Mouse (Mus musculus) left cerebral cortex, adult 18-20 months (tissue): Measurements from ENCODE around the gene Thsd7a. TPM values are rescaled to one million over a fixed set of nuclear protein-coding genes. Genes with fewer than 3 reads are reported as not detected.

ENCODE experiments used
- DNase-seq, 2 experiments: peaks; one replicate each; pipeline ENCODE4 v3.0.0; 2021 to 2022; ENCODE audit warnings: low spot score in 2 of 2, mixed read lengths in 1 of 2
- total RNA-seq, 2 experiments: library from RNA; stranded (reverse); gene quantifications; 2 replicates each; pipeline ENCODE4 v1.2.3; 2021

The Thsd7a gene
- total RNA-seq, 2 experiments from 2014 or later = 33.8 to 34.7 TPM

- no peak for DNase-seq
Observed at GRCm38 (mm10) chr6:12506877-12507276, 242.3 kb downstream of the Thsd7a start.

- DNase-seq = no peak
Observed at GRCm38 (mm10) chr6:12503867-12504266, 245.3 kb downstream of the Thsd7a start.

DNA sequence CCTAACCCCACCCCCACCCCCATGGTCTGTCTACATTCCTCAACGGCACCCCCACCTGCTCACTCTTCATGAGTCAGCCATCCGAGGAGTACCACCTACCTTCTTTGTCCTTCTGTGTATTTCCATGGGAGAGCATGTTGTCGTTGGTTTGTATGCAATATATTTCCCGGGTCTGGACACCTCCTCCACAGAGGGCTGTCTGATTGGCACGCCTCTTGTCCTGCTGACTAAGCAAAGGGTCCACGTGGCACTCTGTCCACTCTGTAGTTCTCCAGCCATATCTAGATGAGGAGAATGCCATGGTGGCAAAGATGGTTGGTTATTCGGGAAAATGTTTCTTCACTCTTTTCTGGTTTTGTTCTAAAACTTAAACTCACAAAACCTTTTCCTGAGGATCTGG is 248.3 kb downstream of the Thsd7a start:
- DNase-seq = no peak

DNA sequence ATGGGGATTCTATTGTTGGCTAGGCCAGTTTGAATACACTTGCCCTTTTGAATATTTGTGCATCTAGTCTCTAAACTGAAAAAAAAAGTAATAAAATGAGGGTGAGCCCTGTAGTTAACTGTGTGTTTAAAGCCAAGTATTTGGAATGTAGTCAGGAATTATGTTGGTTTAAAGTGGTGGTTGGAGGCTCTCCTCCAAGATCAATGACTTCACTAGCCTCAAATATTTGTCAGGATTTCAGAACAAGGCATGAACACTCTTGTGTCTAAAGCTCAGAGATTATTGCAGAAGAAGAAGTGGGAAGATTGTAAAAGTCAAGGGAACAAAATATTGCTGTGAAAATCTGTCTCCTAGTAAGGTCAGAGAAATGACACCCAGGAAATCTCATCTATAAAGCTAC is 249.3 kb downstream of the Thsd7a start:
- DNase-seq = no peak

DNA sequence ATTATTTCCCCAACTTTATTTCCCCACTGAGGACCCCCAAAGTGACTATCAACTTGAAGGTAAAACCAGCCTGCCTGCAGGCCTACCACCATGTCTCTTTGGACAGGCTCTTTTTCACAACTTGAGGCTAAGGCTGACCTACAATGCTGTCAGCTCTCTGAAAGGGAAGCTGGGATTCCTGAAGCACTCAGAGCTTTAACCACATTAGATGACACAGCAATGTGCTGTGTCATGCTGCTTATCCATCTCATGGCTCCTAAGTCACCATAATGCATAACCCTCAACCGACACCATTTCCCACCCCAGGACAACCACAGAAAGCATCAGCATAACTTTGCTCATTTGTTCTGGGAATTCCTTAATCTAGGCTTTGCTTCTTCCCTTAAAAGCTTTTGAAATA is 255.6 kb downstream of the Thsd7a start:
- DNase-seq = no peak

DNA sequence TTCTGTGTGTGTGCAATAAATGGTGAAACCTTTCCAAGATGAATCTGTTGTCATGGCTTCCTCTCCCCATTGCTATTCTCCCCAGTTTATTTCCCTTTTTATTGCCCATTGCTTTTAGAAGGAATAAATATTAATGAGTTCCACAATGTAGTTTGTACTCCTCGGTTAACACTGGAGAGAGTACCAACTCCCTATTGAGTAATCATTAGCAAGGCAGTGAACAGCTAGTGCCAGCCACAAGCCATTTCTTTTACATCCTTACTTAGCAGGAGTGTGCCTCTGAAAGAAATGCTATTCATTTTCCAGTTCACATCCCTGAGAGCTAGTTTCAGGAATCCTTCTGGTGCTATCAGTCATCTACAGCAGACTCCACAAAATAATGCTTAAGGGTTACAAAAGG is 260.3 kb downstream of the Thsd7a start:
- no peak for DNase-seq

DNA sequence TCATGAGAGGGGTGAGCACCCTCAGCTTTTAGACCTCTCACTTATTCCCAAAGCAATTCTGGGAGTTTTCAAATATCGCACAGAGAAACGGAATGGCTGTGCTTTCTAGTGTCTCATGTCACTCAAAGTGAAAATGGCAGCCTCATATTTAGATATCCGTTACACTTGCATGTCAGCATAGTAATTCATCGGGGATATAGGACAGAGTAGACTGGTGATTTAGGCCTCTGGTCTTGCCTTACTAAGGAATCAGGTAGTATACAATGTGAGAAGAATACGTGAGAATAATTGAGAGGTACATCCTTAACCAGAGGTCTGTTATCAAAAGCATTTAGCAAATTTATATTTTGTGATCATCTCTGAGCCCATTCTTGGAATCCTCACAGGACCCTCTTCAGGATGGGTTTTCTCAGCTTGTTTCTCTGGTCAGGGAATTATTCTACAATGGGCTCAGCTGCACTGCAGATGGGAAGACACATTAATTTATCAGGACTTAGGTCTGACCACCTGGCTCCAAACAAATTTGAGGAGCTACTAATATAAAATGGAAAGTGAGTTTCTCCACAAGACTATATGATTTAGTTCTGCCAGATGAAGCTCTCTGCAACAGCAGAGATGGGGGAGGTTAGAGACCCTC is 267.6 kb downstream of the Thsd7a start:
- no peak for DNase-seq

DNA sequence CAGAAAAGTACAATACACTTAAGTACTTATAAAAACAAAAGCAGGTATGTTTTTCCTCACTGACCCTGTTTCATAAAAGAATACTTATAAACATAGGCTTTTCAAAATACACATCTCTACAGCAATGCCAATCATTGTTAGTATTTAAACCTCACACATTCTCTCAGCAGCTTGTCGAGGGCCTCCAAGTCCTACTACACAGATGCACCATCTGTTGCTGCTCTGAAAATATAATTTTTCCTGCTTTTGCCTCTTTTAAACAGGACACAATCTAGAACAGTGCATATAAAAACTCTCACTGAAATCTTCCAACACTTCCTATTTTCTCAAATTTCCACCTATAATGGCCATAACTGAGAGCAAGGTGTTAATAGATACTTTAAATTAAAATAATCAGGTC is 270.9 kb downstream of the Thsd7a start:
- peak in 1 of 2 experiments; percentile 13 for DNase-seq

- no peak for DNase-seq
Observed at GRCm38 (mm10) chr6:12470935-12471334, 278.3 kb downstream of the Thsd7a start.

DNA sequence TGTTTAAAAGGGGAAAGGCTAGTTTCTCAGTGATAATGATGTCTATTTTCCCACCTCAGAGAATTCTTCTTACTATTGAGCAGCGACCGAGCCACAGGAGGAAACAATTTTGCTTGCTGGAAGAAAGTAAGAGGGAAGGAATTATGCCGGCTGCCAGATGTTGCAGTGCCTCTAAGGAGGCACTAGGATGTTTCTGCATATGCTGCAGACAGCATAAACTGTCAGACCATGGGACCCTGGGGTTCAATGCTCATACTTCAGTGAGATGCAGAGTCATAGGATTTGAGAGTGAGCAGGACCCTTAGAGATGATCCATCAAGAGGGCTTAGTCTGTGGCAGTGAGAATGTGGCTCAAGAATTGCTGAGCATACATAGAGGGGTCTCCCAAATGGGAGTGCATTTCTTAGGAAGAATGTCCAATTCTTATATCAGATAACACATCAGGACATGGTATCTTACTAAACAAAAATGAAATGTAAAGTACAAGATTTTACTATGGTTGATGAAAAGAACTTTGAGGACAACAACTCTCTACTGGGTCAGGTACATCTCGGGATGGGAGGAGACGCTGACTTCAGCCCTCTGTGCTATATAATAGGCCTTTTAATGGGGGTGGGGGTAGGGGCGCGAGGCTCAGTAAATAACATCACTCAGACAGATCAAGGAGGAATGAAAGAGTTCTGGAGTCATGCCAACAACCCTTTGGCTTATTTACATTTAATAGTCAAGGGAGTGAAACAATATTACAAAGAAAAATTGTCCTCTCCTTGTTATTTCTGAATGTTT is 281.7 kb downstream of the Thsd7a start:
- DNase-seq = no peak

DNA sequence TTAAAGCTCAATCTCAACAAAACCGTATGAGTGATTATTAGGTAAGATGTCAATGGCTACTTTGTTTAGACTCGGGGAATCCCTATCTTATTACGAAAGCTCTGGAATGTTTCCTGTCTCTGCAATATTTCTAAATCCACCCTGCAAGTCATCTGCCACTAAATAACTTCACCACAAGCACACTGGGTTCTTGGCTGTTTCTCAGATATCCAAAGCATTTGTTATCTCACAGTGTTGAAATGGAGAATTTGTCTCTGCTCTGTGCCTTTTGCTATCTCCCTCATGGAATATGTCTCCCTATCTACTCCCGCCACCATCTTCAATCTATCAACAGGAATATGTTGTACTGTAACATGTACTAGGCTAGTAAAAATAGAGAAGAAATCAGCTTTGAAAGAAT is 290.4 kb downstream of the Thsd7a start:
- no peak for DNase-seq

DNA sequence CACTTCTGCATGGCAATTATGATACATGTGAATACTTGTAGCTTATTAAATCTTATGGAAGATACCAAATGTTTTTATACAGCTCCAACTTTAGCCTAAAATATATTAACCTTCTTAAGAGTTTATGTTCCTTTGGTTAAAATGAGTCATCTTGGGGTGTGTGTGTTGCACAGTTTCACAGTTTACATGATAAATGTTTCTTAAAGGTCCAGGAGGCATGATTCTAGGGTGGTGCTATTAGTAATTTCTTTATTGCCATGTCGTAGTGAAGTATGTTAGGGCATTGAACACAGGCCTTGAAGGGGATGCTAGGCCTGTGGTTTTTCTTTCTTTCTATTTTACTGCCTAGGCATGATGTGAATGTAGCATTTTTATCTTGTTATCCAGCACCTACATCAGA is 291.8 kb downstream of the Thsd7a start:
- DNase-seq = no peak

- DNase-seq = no peak
Observed at GRCm38 (mm10) chr6:12454876-12455485, 294.2 kb downstream of the Thsd7a start.

GRCm38 (mm10) chr6:12454132-12454531 is 295.1 kb downstream of the Thsd7a start:
- DNase-seq = no peak

- no peak for DNase-seq
Observed at GRCm38 (mm10) chr6:12448851-12449250, 300.4 kb downstream of the Thsd7a start.

- DNase-seq = no peak
Observed at GRCm38 (mm10) chr6:12445486-12445885, 303.7 kb downstream of the Thsd7a start.

GRCm38 (mm10) chr6:12439561-12439960 is 309.6 kb downstream of the Thsd7a start:
- no peak for DNase-seq

DNA sequence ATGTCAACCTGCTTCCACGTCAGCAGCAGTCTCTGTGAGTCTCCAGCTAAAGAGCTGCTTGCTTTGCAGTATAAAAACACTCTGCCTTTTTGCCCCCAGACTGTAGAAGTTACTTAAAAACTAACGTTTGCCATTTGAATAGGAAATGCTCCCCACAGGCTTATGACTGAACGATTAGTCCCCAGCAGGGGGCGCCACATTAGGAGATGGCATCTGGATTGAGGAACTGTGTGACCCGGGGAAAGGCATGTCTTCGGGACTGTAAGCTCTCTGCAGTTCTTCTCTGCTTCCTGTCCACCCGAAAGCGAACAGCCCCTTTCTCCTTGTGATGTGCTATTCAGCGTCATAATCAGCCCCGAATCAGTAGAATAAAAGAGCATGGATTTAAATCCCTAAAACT is 330.1 kb downstream of the Thsd7a start:
- DNase-seq = peak in 1 of 2 experiments; percentile 3

GRCm38 (mm10) chr6:12416976-12417375 is 332.2 kb downstream of the Thsd7a start:
- DNase-seq = no peak

GRCm38 (mm10) chr6:12404441-12404840 is 344.8 kb downstream of the Thsd7a start:
- no peak for DNase-seq

GRCm38 (mm10) chr6:12402996-12403395 is 346.2 kb downstream of the Thsd7a start:
- DNase-seq = no peak

DNA sequence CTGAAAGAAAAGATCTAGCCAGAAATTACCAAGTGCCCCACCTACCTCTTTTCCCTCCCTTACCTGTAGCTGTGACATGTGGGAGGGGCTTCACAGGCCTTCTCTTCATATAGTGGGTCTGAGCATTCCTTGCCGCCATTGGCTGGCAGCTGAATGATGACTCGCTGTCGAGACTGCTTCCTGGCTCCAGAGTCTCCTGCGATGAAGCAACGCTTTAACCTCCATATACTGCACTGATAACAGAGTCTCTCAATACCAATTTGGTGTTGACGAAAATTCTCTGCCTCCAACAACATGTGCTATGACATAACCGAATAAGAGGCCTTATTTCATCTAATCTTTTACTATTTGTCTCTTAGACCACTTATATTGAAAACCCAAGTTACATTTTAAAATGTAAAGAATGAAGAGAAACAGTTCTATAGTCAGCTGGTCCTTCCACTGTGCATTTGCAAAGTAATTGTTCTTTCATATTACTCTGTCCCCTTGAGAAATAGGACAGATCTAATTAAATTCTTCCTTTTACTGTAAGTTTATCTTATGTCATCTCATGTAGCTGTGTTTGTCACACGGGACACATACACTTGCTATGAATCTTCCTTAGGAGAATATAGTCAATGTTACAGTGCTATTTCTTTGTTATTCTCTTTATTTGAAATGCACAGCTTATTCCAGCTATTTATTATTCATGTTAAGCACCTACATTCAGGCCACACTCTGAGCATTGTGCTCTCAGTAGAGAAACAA is 351.3 kb downstream of the Thsd7a start:
- no peak for DNase-seq
